Mouse (Mus musculus) kidney, embryonic 14.5 days (tissue): Measurements from ENCODE around the gene C130050O18Rik. TPM values are rescaled to one million over a fixed set of nuclear protein-coding genes. Genes with fewer than 3 reads are reported as not detected.

Source experiments
- ATAC-seq: fragments of 200-750 bp; cut with Nextera tagmentation; 2 replicates; pipeline ENCODE4 v1.8.0; 2017; ENCODE audit warnings: moderate number of reproducible peaks, mild to moderate bottlenecking, moderate TSS enrichment, moderate library complexity; ENCODE audit not compliant: low FRiP score, low TSS enrichment
- H3K27ac ChIP-seq: fragments of 300-500 bp; sonication (generic); 2 replicates; pipeline ENCODE4 v1.5.1; 2014; ENCODE audit warnings: low read depth, mild to moderate bottlenecking, low read length, moderate library complexity, mixed read lengths
- H3K27me3 ChIP-seq: fragments of 300-500 bp; sonication (generic); 2 replicates; pipeline ENCODE4 v1.6.1; 2014; ENCODE audit warnings: mild to moderate bottlenecking, low read length; ENCODE audit not compliant: control insufficient read depth, insufficient read depth
- H3K36me3 ChIP-seq: fragments of 300-500 bp; sonication (generic); 2 replicates; pipeline ENCODE4 v1.6.1; 2014; ENCODE audit warnings: low read length, mixed read lengths; ENCODE audit not compliant: control insufficient read depth, insufficient read depth
- H3K4me1 ChIP-seq: fragments of 300-500 bp; sonication (generic); 2 replicates; pipeline ENCODE4 v1.6.1; 2014; ENCODE audit warnings: low read length, mixed read lengths; ENCODE audit not compliant: control insufficient read depth, insufficient read depth
- H3K4me2 ChIP-seq: fragments of 300-500 bp; sonication (generic); replicated peaks from 2 replicates; pipeline ENCODE4 v1.6.1; 2014; ENCODE audit warnings: low read depth, mild to moderate bottlenecking, low read length
- H3K4me3 ChIP-seq: fragments of 300-500 bp; sonication (generic); 2 replicates; pipeline ENCODE4 v1.5.1; 2014; ENCODE audit warnings: mild to moderate bottlenecking, low read length
- H3K9ac ChIP-seq: fragments of 300-500 bp; sonication (generic); 2 replicates; pipeline ENCODE4 v1.6.1; 2014; ENCODE audit warnings: low read depth, mild to moderate bottlenecking, low read length, moderate library complexity
- H3K9me3 ChIP-seq: fragments of 300-500 bp; sonication (generic); 2 replicates; pipeline ENCODE4 v1.6.1; 2016; ENCODE audit warnings: low read length; ENCODE audit not compliant: control insufficient read depth
- WGBS: fragments of 180-500 bp; shearing (Covaris S2); extraction: QIAGEN DNeasy Blood & Tissue Kit; methylation state at CpG from one replicate; pipeline ENCODE4 v1.1.7; 2014; 5-methylcytosine and 5-hydroxymethylcytosine counted together
- microRNA counts: library from miRNA; unstranded; fragments of <30 nt; microRNA quantifications from one replicate; lab custom pipeline; 2017
- microRNA-seq: library from miRNA; unstranded; fragments of <30 nt; microRNA quantifications from one replicate; pipeline ENCODE4, GENCODE M21; 2016
- polyA plus RNA-seq: library from polyadenylated mRNA; unstranded; fragments of >200 nt; fragmentation: Nextera tagmentation; extraction: Ambion mirVana; gene quantifications from 2 replicates; pipeline ENCODE4 v1.2.1, GENCODE M21; 2014

Gene C130050O18Rik
- polyA plus RNA-seq, 1 experiment from 2014 or later = 0.77 TPM

DNA sequence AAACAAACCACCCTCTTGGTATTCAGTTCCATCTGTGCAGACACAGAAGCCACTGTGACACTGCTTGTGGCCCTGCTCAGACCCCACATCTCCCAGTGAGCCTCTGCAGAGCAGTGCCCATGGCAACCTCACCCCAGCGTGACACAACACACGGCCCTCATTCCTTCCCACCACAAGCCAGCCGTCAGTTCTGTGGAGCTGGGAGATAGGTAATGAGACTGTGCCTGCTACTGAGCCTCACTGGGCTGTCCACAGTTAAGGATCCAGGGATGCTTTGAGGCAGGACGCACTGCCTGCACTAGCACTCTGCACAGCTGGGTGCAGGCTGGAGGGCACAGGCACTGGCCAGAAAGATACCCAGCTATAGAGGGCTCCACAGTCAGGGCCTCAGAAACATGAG lies 44.8 kb downstream of the C130050O18Rik start:
- 25% methylated on average over 4 of the region's 4 CpGs for WGBS
- H3K9me3 ChIP-seq = no peaks in the 10 kb centered on the region
- H3K27me3 ChIP-seq = no peaks in the 10 kb centered on the region
- H3K4me1 ChIP-seq = peaks cover 2% of the 10 kb centered on the region
- H3K9ac ChIP-seq = no peak overlapping the region
- peak overlapping the region; percentile 3; the same call in 1 of the 2 replicates for H3K27ac ChIP-seq
- H3K4me3 ChIP-seq = no peak overlapping the region
- peak; percentile 69 for ATAC-seq
- peaks cover 16% of the 10 kb centered on the region; the same call in 1 of the 2 replicates for H3K36me3 ChIP-seq
- no peak overlapping the region for H3K4me2 ChIP-seq

GRCm38 (mm10) chr5:139453031-139453430 lies 48.0 kb downstream of the C130050O18Rik start:
- 88% methylated on average over 10 of the region's 10 CpGs for WGBS
- Histone ChIP-seq H3K4me1 (no peaks in the 10 kb centered on the region; the same call in none of the 2 replicates), H3K4me3 (no peak overlapping the region), H3K27me3 (no peaks in the 10 kb centered on the region), H3K27ac (no peak overlapping the region), H3K36me3 (peaks cover 19% of the 10 kb centered on the region; the same call in 1 of the 2 replicates), H3K9me3 (no peaks in the 10 kb centered on the region), H3K4me2 (no peak overlapping the region), H3K9ac (no peak overlapping the region)
- no peak for ATAC-seq

DNA sequence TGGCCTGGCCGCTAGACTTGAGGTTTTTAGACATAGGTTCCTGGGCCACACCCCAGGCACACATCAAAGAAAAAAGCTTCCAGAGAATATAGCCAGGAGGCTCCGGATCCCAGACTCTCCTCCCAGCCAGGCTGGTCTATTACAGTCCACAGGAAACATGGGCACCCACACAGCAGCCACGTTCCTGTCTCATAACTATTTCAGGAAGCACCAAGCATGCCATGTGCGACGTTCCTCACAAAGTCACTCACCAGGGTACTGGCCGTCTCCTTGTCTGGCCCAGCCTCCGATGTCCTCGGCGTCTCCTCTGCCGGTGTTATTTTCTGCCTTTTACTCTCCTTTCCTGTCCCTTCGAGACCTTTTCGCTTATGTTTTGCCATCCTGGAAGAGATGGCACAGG lies 50.1 kb downstream of the C130050O18Rik start:
- peaks cover 19% of the 10 kb centered on the region; the same call in 1 of the 2 replicates for H3K36me3 ChIP-seq
- no peaks in the 10 kb centered on the region for H3K9me3 ChIP-seq
- H3K4me1 ChIP-seq = peaks cover 7% of the 10 kb centered on the region
- H3K4me2 ChIP-seq = no peak overlapping the region
- no peak overlapping the region for H3K4me3 ChIP-seq
- no peak for ATAC-seq
- 90% methylated on average over 12 of the region's 12 CpGs for WGBS
- H3K27me3 ChIP-seq = no peaks in the 10 kb centered on the region
- H3K9ac ChIP-seq = no peak overlapping the region
- H3K27ac ChIP-seq = no peak overlapping the region

DNA sequence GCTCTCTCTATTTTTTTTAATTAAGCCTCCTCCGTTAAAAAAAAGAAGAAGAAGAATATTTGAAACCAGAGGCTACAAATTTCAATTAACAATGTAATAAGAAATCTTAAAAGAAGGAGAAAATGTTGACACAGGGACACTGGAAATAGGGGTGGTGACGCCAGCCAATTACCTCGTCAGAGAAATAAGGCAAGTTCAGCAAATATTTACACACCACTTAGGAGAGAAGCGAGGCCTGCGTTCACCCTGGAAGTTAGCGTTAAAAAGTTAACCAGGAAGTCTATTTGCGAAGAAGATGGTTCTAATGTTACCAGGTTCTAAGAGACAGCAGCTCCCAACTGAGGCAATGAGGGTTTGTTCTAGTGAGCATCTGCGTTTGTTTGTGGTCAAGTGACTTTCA lies 52.2 kb downstream of the C130050O18Rik start:
- H3K9me3 ChIP-seq = no peaks in the 10 kb centered on the region
- peaks cover 10% of the 10 kb centered on the region for H3K4me1 ChIP-seq
- H3K27me3 ChIP-seq = no peaks in the 10 kb centered on the region
- no peak overlapping the region for H3K9ac ChIP-seq
- no peak overlapping the region for H3K4me3 ChIP-seq
- WGBS = 90% methylated on average over 8 of the region's 8 CpGs
- H3K4me2 ChIP-seq = no peak overlapping the region
- H3K27ac ChIP-seq = no peak overlapping the region
- ATAC-seq = no peak
- peaks cover 18% of the 10 kb centered on the region; the same call in 1 of the 2 replicates for H3K36me3 ChIP-seq

DNA sequence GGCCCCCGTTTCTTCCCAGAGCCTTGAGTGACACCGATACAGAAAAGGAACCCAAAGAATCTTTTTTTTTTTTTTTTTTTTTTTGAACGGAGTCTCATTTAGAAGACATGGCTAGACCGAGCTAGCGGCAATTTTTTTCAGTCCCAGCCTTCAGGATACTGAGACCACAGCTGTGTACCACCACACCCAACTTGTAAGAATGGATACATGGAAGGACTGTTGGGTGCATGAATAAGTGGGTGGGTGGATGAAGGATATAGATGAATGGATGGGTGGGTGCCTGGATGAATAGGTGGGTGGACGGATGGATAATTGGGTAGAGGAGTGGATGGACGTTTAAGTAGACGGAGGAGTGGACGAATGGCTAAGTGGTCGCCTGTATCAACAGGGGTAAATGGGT lies 54.9 kb downstream of the C130050O18Rik start:
- peaks cover 10% of the 10 kb centered on the region for H3K4me1 ChIP-seq
- H3K4me3 ChIP-seq = peak overlapping the region; percentile 70
- H3K4me2 ChIP-seq = peak overlapping the region; percentile 86
- WGBS = 7% methylated on average over 10 of the region's 10 CpGs
- no peak overlapping the region for H3K27ac ChIP-seq
- H3K36me3 ChIP-seq = peaks cover 3% of the 10 kb centered on the region; the same call in 1 of the 2 replicates
- no peaks in the 10 kb centered on the region for H3K9me3 ChIP-seq
- H3K27me3 ChIP-seq = no peaks in the 10 kb centered on the region
- peak overlapping the region; percentile 63 for H3K9ac ChIP-seq
- no peak for ATAC-seq

- H3K4me3 ChIP-seq = peak within 1 kb of the TSS; percentile 70
- H3K27me3 ChIP-seq = no peaks in the 10 kb centered on the region
- H3K36me3 ChIP-seq = no peaks in the 10 kb centered on the region; the same call in 1 of the 2 replicates
- WGBS = 4% methylated on average over 42 of the region's 42 CpGs
- H3K9ac ChIP-seq = peak within 1 kb of the TSS; percentile 63
- H3K27ac ChIP-seq = no peak within 1 kb of the TSS
- ATAC-seq = peak; percentile 97
- no peaks in the 10 kb centered on the region for H3K9me3 ChIP-seq
- H3K4me2 ChIP-seq = peak within 1 kb of the TSS; percentile 86
- H3K4me1 ChIP-seq = peaks cover 10% of the 10 kb centered on the region
Observed at GRCm38 (mm10) chr5:139460384-139461067, 55.4 kb downstream of the C130050O18Rik start, which contains the start of gene 3110082I17Rik. TSS of gene 3110082I17Rik (minus strand) at chr5:139460527.

- H3K4me3 ChIP-seq = no peak overlapping the region
- no peak overlapping the region for H3K9ac ChIP-seq
- H3K27ac ChIP-seq = no peak overlapping the region
- ATAC-seq = no peak
- H3K36me3 ChIP-seq = no peaks in the 10 kb centered on the region
- peaks cover 3% of the 10 kb centered on the region; the same call in 1 of the 2 replicates for H3K4me1 ChIP-seq
- WGBS = 78% methylated on average over 4 of the region's 4 CpGs
- H3K4me2 ChIP-seq = no peak overlapping the region
- H3K9me3 ChIP-seq = no peaks in the 10 kb centered on the region
- H3K27me3 ChIP-seq = no peaks in the 10 kb centered on the region
Observed at GRCm38 (mm10) chr5:139464874-139465273, 59.8 kb downstream of the C130050O18Rik start.

MicroRNAs encoded within 50 kb of the gene (microRNA counts, 519-probe panel; counts per million panel counts)
- microRNA mmu-miR-339-3p (lab: Ali Mortazavi, UCI) (not detected), microRNA mmu-miR-339-5p (lab: Ali Mortazavi, UCI) (not detected)

Small RNAs within 50 kb of the gene (microRNA-seq; reads per million reads assigned to microRNA genes)
- 491 reads per million, percentile 73 among the genes with 10 or more reads in this experiment for gene Mir339

Other genes starting within 250 kb of the C130050O18Rik start
- gene Sun1, start 204.6 kb upstream of the C130050O18Rik start, polyA plus RNA-seq = 29.2 and 59.5 TPM in 2 replicates
- 132 and 156 TPM in 2 replicates for gene Get4, start 153.0 kb upstream of the C130050O18Rik start, polyA plus RNA-seq
- 0.89 and 1.2 TPM in 2 replicates for gene Adap1, start 79.7 kb upstream of the C130050O18Rik start, polyA plus RNA-seq
- gene Cox19, start 53.9 kb upstream of the C130050O18Rik start, polyA plus RNA-seq = 105 and 119 TPM in 2 replicates
- not detected in 2 replicates for gene Cyp2w1, start 52.7 kb upstream of the C130050O18Rik start, polyA plus RNA-seq
- gene Gpr146, start 27.6 kb upstream of the C130050O18Rik start, polyA plus RNA-seq = 2.7 and 3.1 TPM in 2 replicates
- 2.6 and 3.4 TPM in 2 replicates for gene Gper1, start 17.9 kb downstream of the C130050O18Rik start, polyA plus RNA-seq
- gene 3110082I17Rik, start 55.2 kb downstream of the C130050O18Rik start, polyA plus RNA-seq = 31.6 and 40.6 TPM in 2 replicates
- 6.2 and 6.8 TPM in 2 replicates for gene Zfand2a, start 79.3 kb downstream of the C130050O18Rik start, polyA plus RNA-seq
- gene Uncx, start 138.2 kb downstream of the C130050O18Rik start, polyA plus RNA-seq = 130 and 131 TPM in 2 replicates